Mouse (Mus musculus): ENCODE data around the gene Sirpb1a.
"Not testable (repeated sequence)": the region's sequence is repeated elsewhere in the genome, so short reads cannot be mapped to it uniquely, and the experiment has no call there.

- not testable (repeated sequence) for TF ChIP-seq CTCF, EP300 (IDR thresholded peaks at IDR 0.05; ENCODE audit: low read depth)
These were observed 43.8 kb upstream of the Sirpb1a start for GRCm38 (mm10) chr3:15470158-15470557.

Measured in heart, postnatal 0 days (tissue).